Mouse (Mus musculus) small intestine, adult 2 months (tissue): Measurements from ENCODE around the gene Schip1. TPM values are rescaled to one million over a fixed set of nuclear protein-coding genes. Genes with fewer than 3 reads are reported as not detected.

Experiments
- H3K27ac ChIP-seq: fragments of 200-500 bp; 2 replicates; pipeline ENCODE4 v1.5.1; 2012; ENCODE audit warnings: low read depth, low read length, control low read depth, inconsistent platforms; ENCODE audit not compliant: insufficient read depth
- H3K27me3 ChIP-seq: fragments of 200-500 bp; 2 replicates; pipeline ENCODE4 v1.6.1; 2012; ENCODE audit warnings: mild to moderate bottlenecking, moderate library complexity, low read length, inconsistent platforms; ENCODE audit not compliant: control insufficient read depth, insufficient read depth
- H3K36me3 ChIP-seq: fragments of 200-500 bp; 2 replicates; pipeline ENCODE4 v1.6.1; 2012; ENCODE audit warnings: mild to moderate bottlenecking, low read length, control low read depth, inconsistent platforms; ENCODE audit not compliant: control insufficient read depth, insufficient read depth
- H3K4me1 ChIP-seq: fragments of 200-500 bp; 2 replicates; pipeline ENCODE4 v1.6.1; 2012; ENCODE audit warnings: low read length, inconsistent platforms, mixed read lengths; ENCODE audit not compliant: control insufficient read depth, insufficient read depth, insufficient read length
- H3K4me3 ChIP-seq: fragments of 200-500 bp; 2 replicates; pipeline ENCODE4 v1.5.1; 2012; ENCODE audit warnings: low read depth, mild to moderate bottlenecking, control low read depth, inconsistent platforms, low read length, moderate library complexity
- CTCF ChIP-seq: fragments of 200-500 bp; IDR thresholded peaks from 2 replicates; pipeline ENCODE4 v1.5.1; 2012; ENCODE audit warnings: low read depth, mild to moderate bottlenecking, control low read depth, inconsistent platforms, low read length, moderate library complexity, mixed read lengths; ENCODE audit not compliant: insufficient replicate concordance, insufficient read length; ENCODE audit errors: extremely low read depth
- POLR2A ChIP-seq: fragments of 200-500 bp; IDR thresholded peaks from 2 replicates; pipeline ENCODE4 v1.6.1; 2012; ENCODE audit warnings: low read depth, mild to moderate bottlenecking, control low read depth, inconsistent platforms, low read length, moderate library complexity
- WGBS: fragments of 180-500 bp; shearing (Covaris S2); methylation state at CpG from one replicate; pipeline ENCODE4 v1.1.7; 2018; 5-methylcytosine and 5-hydroxymethylcytosine counted together
- polyA plus RNA-seq: library from polyadenylated mRNA; depleted of rRNA; stranded (reverse); fragments of >200 nt; gene quantifications from 2 replicates; pipeline ENCODE4 v1.2.3, GENCODE M21; 2012

Gene Schip1
- polyA plus RNA-seq, 1 experiment = 5.0 TPM

DNA sequence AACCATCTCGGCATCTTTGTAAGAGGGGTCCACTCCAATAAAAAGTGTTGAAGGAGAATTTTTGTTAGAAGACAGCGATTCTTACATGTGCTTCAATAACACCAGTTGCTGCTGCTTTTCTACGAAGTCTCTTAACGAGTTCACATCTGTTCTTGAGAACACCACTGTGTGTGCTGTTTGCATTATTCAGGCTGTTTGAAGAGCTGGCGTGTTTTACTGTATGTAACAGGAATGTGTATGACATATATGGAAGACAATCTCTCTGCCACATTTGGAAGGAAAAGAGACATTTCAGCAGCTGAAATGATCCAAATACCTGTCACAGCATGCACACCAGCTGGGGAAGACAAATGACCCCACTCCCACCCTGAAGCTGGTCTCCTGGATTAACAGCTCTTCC is 406.0 kb downstream of the Schip1 start:
- no peak for TF ChIP-seq POLR2A
- no peak for TF ChIP-seq CTCF
- no peaks in the 10 kb centered on the region for H3K4me1 ChIP-seq
- no peaks in the 10 kb centered on the region for H3K27me3 ChIP-seq
- no peaks in the 10 kb centered on the region for H3K36me3 ChIP-seq
- 60% methylated on average over 5 of the region's 5 CpGs for WGBS
- H3K4me3 ChIP-seq = no peak overlapping the region
- no peak overlapping the region for H3K27ac ChIP-seq

DNA sequence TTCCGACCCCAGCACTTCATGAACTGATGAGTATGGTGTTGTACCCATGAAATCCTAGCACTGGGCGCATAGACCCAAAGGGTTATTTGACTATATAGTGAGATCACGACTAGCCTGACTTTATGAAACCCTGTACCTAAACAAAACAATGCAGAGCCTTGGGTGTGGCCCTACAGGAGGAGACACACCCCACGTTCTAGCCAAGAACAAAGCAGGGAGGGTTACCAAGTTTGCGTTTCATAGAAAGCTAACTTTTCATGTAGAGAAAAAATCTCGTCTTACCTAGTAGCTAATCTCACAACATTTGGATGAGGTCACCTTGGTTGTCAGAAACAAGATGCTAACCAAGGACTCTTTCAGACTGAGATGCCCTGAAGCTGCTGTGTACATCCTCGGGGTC is 411.7 kb downstream of the Schip1 start:
- no peak overlapping the region for H3K4me3 ChIP-seq
- WGBS = 75% methylated on average over 7 of the region's 7 CpGs
- H3K36me3 ChIP-seq = no peaks in the 10 kb centered on the region
- no peak overlapping the region for H3K27ac ChIP-seq
- TF ChIP-seq CTCF (no peak), POLR2A (no peak)
- no peaks in the 10 kb centered on the region for H3K27me3 ChIP-seq
- H3K4me1 ChIP-seq = no peaks in the 10 kb centered on the region

DNA sequence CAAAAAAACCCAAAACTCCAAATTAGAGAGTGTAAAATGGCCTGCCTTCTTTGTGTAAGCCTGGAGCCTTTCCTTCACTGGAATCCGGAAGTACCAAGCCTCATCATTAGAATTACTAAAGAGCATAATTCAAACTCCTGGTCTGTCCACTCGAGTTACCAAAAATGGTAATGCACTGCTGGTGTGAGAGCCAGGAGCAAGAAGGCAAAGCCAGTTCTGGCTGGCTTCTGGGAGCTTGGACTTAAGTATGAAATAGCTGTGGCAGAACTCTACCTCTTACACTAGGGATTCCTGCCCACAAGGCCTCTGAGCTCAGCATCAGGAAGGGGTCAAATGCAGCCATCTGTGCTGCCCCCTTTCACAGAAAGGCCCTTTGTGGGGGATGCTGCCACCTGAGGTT is 412.9 kb downstream of the Schip1 start:
- no peaks in the 10 kb centered on the region for H3K4me1 ChIP-seq
- H3K27me3 ChIP-seq = no peaks in the 10 kb centered on the region
- no peak overlapping the region for H3K4me3 ChIP-seq
- TF ChIP-seq CTCF = no peak
- no peak for TF ChIP-seq POLR2A
- no peaks in the 10 kb centered on the region for H3K36me3 ChIP-seq
- 53% methylated on average over 2 of the region's 2 CpGs for WGBS
- H3K27ac ChIP-seq = peak overlapping the region; percentile 4; the same call in 1 of the 2 replicates

DNA sequence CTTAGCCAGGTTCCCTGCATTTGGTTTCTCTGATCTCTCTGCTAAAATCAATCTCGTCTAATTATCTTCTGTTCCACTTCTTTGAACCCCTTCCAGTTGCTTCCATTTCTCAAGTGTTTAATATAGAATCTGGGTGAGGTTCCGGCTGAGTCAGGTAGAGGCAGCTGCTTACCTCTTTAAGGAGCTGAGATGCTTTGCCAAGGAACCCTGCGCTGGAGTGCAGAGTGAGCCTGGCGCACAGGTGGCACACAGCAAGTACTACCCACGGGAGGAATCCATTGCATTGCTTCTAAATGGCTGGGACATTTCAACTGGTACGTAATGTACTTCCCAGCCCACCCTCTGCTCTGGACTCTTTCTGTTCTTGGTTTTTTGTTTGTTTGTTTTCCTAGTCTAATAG is 414.7 kb downstream of the Schip1 start:
- Histone ChIP-seq H3K4me1 (no peaks in the 10 kb centered on the region), H3K27me3 (no peaks in the 10 kb centered on the region), H3K27ac (no peak overlapping the region), H3K36me3 (no peaks in the 10 kb centered on the region), H3K4me3 (no peak overlapping the region)
- 77% methylated on average over 6 of the region's 6 CpGs for WGBS
- no peak for TF ChIP-seq CTCF
- TF ChIP-seq POLR2A = no peak

DNA sequence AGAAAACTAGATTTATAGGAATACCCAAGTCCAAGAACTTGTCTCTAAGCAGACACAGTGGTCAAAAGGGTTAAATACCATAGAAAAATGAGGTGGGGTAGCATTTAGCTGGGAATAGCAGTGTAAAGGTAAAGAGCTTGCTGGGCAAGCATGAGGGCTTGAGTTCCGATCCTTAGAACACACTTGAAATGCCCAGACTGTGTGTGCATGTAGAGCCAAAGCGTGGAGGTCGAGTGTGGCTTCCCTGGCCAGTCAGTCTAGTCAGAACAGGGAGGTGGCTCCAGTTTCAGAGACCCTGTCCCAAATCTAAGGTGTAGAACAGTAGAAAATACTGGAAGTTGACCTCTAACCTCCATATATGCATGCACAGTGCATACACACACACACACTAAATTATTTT is 418.9 kb downstream of the Schip1 start:
- no peaks in the 10 kb centered on the region for H3K36me3 ChIP-seq
- TF ChIP-seq POLR2A (no peak), CTCF (no peak)
- WGBS = 89% methylated on average over 3 of the region's 3 CpGs
- H3K27me3 ChIP-seq = no peaks in the 10 kb centered on the region
- H3K4me1 ChIP-seq = no peaks in the 10 kb centered on the region
- H3K27ac ChIP-seq = no peak overlapping the region
- H3K4me3 ChIP-seq = no peak overlapping the region

DNA sequence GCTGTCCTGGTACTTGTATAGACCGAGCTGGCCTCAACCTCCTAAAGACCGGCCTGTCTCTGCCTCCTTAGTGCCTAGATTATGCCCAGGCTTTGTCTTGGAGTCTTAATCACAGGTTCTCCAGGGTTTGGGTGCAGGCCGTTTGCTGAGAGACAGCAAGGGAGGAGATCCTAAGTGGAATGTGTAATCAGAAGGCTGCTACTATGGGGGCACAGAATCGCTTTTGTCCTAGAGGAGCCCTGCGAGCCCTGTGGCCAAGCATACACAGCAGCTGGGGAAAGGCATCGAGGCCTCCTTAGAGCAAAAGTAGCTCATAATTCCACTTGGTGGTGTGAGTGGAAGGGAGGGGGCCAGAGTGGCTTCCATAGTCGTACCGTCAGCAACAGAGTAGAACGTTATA is 419.4 kb downstream of the Schip1 start:
- TF ChIP-seq CTCF = no peak
- TF ChIP-seq POLR2A = no peak
- WGBS = 88% methylated on average over 9 of the region's 9 CpGs
- Histone ChIP-seq H3K4me1 (no peaks in the 10 kb centered on the region), H3K27me3 (no peaks in the 10 kb centered on the region), H3K4me3 (no peak overlapping the region), H3K27ac (no peak overlapping the region), H3K36me3 (no peaks in the 10 kb centered on the region)

DNA sequence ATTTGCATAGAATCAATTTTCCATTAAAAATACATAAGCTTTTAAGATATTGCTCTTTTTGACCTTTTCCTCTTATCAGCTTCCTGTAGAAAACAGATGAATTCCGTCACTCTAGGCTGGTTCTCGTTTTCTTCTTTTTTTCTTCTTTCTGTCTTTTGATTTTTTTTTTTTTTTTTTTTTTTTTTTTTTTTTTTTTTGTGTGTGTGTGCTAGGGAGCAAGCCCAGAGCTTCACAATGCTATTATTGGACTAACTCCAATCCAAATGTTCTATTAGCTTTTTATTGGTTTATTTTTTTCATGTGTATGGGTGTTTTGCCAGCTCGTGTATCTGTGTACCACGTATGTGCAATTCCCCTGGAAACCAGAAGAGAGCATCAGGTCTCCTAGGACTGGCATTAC is 420.0 kb downstream of the Schip1 start:
- TF ChIP-seq POLR2A (no peak), CTCF (no peak)
- Histone ChIP-seq H3K4me1 (no peaks in the 10 kb centered on the region), H3K36me3 (no peaks in the 10 kb centered on the region), H3K4me3 (no peak overlapping the region), H3K27ac (no peak overlapping the region), H3K27me3 (no peaks in the 10 kb centered on the region)
- 74% methylated on average over 4 of the region's 4 CpGs for WGBS

DNA sequence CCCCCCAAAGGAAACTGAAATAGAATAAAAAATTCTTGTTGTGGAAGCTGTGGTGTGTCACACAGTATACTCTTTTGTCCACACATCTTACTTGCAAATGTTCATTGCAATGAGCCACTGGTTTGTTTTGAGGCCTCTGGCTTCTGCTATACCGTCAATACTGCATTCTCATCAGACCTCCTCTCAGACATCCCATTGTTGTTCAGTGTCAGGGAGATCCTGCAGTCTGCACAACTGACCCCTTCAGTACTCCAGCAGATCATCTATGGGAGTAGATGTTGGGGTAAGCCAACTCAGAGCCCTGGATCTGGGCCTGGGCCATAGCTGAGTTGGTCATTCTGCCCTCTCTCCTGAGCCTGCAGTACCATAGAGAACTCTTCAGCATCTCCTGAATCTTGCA is 423.0 kb downstream of the Schip1 start:
- no peaks in the 10 kb centered on the region for H3K4me1 ChIP-seq
- no peaks in the 10 kb centered on the region for H3K36me3 ChIP-seq
- WGBS = 79% methylated on average over 1 of the region's 1 CpGs
- TF ChIP-seq POLR2A (no peak), CTCF (no peak)
- H3K27me3 ChIP-seq = no peaks in the 10 kb centered on the region
- H3K4me3 ChIP-seq = no peak overlapping the region
- H3K27ac ChIP-seq = no peak overlapping the region
